Mouse (Mus musculus) hindbrain, postnatal 0 days (tissue): ENCODE measurements around the gene Cops7a. TPM values are rescaled to one million over a fixed set of nuclear protein-coding genes. Genes with fewer than 3 reads are reported as not detected.

Experiments used
- ATAC-seq: fragments of 200-750 bp; cut with Nextera tagmentation; 2 replicates; pipeline ENCODE4 v1.8.0; 2017; ENCODE audit warnings: mild to moderate bottlenecking, moderate TSS enrichment, moderate library complexity
- DNase-seq: peaks from one replicate; pipeline ENCODE4 v3.0.0-alpha.2; 2015; ENCODE audit warnings: low spot score
- H3K27ac ChIP-seq: fragments of 300-500 bp; sonication (generic); 2 replicates; pipeline ENCODE4 v1.5.1; 2014; ENCODE audit warnings: mild to moderate bottlenecking
- H3K27me3 ChIP-seq: fragments of 300-500 bp; sonication (generic); 2 replicates; pipeline ENCODE4 v1.6.1; 2014; ENCODE audit warnings: low read length, mixed read lengths; ENCODE audit not compliant: insufficient read depth
- H3K36me3 ChIP-seq: fragments of 300-500 bp; sonication (generic); 2 replicates; pipeline ENCODE4 v1.6.1; 2014; ENCODE audit warnings: low read length, mixed read lengths; ENCODE audit not compliant: insufficient read depth
- H3K4me1 ChIP-seq: fragments of 300-500 bp; sonication (generic); 2 replicates; pipeline ENCODE4 v1.6.1; 2014; ENCODE audit warnings: antibody characterized with exemption, low read length, mixed read lengths; ENCODE audit not compliant: insufficient read depth
- H3K4me2 ChIP-seq: fragments of 300-500 bp; sonication (generic); 2 replicates; pipeline ENCODE4 v1.6.1; 2014; ENCODE audit warnings: low read depth, mild to moderate bottlenecking, low read length, moderate library complexity, mixed read lengths
- H3K4me3 ChIP-seq: fragments of 300-500 bp; sonication (generic); 2 replicates; pipeline ENCODE4 v1.5.1; 2014; ENCODE audit warnings: low read length
- H3K9ac ChIP-seq: fragments of 300-500 bp; sonication (generic); replicated peaks from 2 replicates; pipeline ENCODE4 v1.6.1; 2014; ENCODE audit warnings: mild to moderate bottlenecking, low read length, moderate library complexity, mixed read lengths
- H3K9me3 ChIP-seq: fragments of 300-500 bp; sonication (generic); 2 replicates; pipeline ENCODE4 v1.6.1; 2016; ENCODE audit warnings: low read length, mixed read lengths
- CTCF ChIP-seq: IDR thresholded peaks from 2 replicates; pipeline ENCODE4 v1.5.1; 2016; ENCODE audit warnings: antibody characterized with exemption, control low read depth, low read depth
- WGBS: fragments of 180-500 bp; shearing (Covaris S2); extraction: QIAGEN DNeasy Blood & Tissue Kit; methylation state at CpG from one replicate; pipeline ENCODE4 v1.1.7; 2014; 5-methylcytosine and 5-hydroxymethylcytosine counted together
- polyA plus RNA-seq: library from polyadenylated mRNA; unstranded; fragments of >200 nt; fragmentation: Nextera tagmentation; extraction: Ambion mirVana; gene quantifications from 2 replicates; pipeline ENCODE4 v1.2.1, GENCODE M21; 2015
- total RNA-seq: library from RNA; depleted of rRNA; stranded (reverse); fragments of >200 nt; gene quantifications from 2 replicates; pipeline ENCODE4 v1.2.3, GENCODE M21; 2014

The Cops7a gene
- total and polyA plus RNA-seq, 2 experiments from 2014 or later, result 101 to 146 TPM

GRCm38 (mm10) chr6:124931525-124932313, 33.6 kb downstream of the Cops7a start:
- DNase-seq (peak; percentile 59), ATAC-seq (peak; percentile 25)
- Histone ChIP-seq H3K9me3 (no peaks in the 10 kb centered on the region), H3K4me2 (peak overlapping the region; percentile 89), H3K9ac (peak overlapping the region; percentile 96), H3K4me1 (peaks cover 5% of the 10 kb centered on the region; the same call in 1 of the 2 replicates), H3K27me3 (no peaks in the 10 kb centered on the region), H3K36me3 (peaks cover 29% of the 10 kb centered on the region), H3K4me3 (peak overlapping the region; percentile 92), H3K27ac (peak overlapping the region; percentile 99)
- TF ChIP-seq CTCF, result peak; percentile 66
- WGBS, result 4% methylated on average over 46 of the region's 48 CpGs

- WGBS, result under 1% methylated on average over 47 of the region's 64 CpGs
- no peaks in the 10 kb centered on the region for H3K9me3 ChIP-seq
- H3K4me2 ChIP-seq, result peak within 1 kb of the TSS; percentile 89
- H3K9ac ChIP-seq, result peak within 1 kb of the TSS; percentile 96
- DNase-seq (peak; percentile 99), ATAC-seq (peak; percentile 94)
- peaks cover 21% of the 10 kb centered on the region for H3K36me3 ChIP-seq
- peak within 1 kb of the TSS; percentile 99 for H3K27ac ChIP-seq
- H3K4me3 ChIP-seq, result peak within 1 kb of the TSS; percentile 92
- peaks cover 5% of the 10 kb centered on the region; the same call in 1 of the 2 replicates for H3K4me1 ChIP-seq
- peak; percentile 99 for TF ChIP-seq CTCF
- no peaks in the 10 kb centered on the region for H3K27me3 ChIP-seq
These were observed 34.4 kb downstream of the Cops7a start, which contains the start of gene Mlf2 for GRCm38 (mm10) chr6:124930754-124931524. Gene Mlf2, plus strand, starts transcription at chr6:124931386.

GRCm38 (mm10) chr6:124930231-124930630, 35.1 kb downstream of the Cops7a start:
- peaks cover 5% of the 10 kb centered on the region; the same call in 1 of the 2 replicates for H3K4me1 ChIP-seq
- no peak for DNase-seq
- no peak overlapping the region for H3K9ac ChIP-seq
- peaks cover 14% of the 10 kb centered on the region for H3K36me3 ChIP-seq
- ATAC-seq, result no peak
- H3K27ac ChIP-seq, result peak overlapping the region; percentile 99
- H3K9me3 ChIP-seq, result no peaks in the 10 kb centered on the region
- peak overlapping the region; percentile 89 for H3K4me2 ChIP-seq
- peak overlapping the region; percentile 92 for H3K4me3 ChIP-seq
- no peaks in the 10 kb centered on the region for H3K27me3 ChIP-seq
- no peak for TF ChIP-seq CTCF
- WGBS, result 33% methylated on average over 1 of the region's 1 CpGs

GRCm38 (mm10) chr6:124925941-124926340, 39.4 kb downstream of the Cops7a start:
- Histone ChIP-seq H3K27ac (no peak overlapping the region), H3K4me1 (no peaks in the 10 kb centered on the region), H3K9ac (no peak overlapping the region), H3K9me3 (no peaks in the 10 kb centered on the region), H3K36me3 (no peaks in the 10 kb centered on the region), H3K4me2 (no peak overlapping the region), H3K4me3 (no peak overlapping the region), H3K27me3 (no peaks in the 10 kb centered on the region)
- no peak for ATAC-seq
- TF ChIP-seq CTCF, result no peak
- DNase-seq, result no peak
- 41% methylated on average over 5 of the region's 5 CpGs for WGBS

- no peak for ATAC-seq
- peak; percentile 13; the same call in 1 of the 2 replicates for TF ChIP-seq CTCF
- Histone ChIP-seq H3K9me3 (no peaks in the 10 kb centered on the region), H3K36me3 (no peaks in the 10 kb centered on the region), H3K4me2 (no peak overlapping the region), H3K27ac (no peak overlapping the region), H3K27me3 (no peaks in the 10 kb centered on the region), H3K4me3 (no peak overlapping the region), H3K4me1 (peaks cover 6% of the 10 kb centered on the region), H3K9ac (no peak overlapping the region)
- DNase-seq, result no peak
- WGBS, result 50% methylated on average over 12 of the region's 12 CpGs
These were observed 40.1 kb downstream of the Cops7a start for GRCm38 (mm10) chr6:124925173-124925793.

- Histone ChIP-seq H3K27ac (peak overlapping the region; percentile 100; the same call in 1 of the 2 replicates), H3K4me3 (no peak overlapping the region), H3K4me2 (no peak overlapping the region), H3K9me3 (no peaks in the 10 kb centered on the region), H3K27me3 (no peaks in the 10 kb centered on the region), H3K36me3 (no peaks in the 10 kb centered on the region), H3K4me1 (peaks cover 18% of the 10 kb centered on the region), H3K9ac (no peak overlapping the region)
- WGBS, result 56% methylated on average over 4 of the region's 4 CpGs
- ATAC-seq (no peak), DNase-seq (no peak)
- TF ChIP-seq CTCF, result no peak
These were observed 43.8 kb downstream of the Cops7a start for GRCm38 (mm10) chr6:124921539-124921938.
